Mouse (Mus musculus) granulocyte monocyte progenitor cell, adult 5-6 weeks (primary cell): Measurements from ENCODE around the gene Edrf1. TPM values are rescaled to one million over a fixed set of nuclear protein-coding genes. Genes with fewer than 3 reads are reported as not detected.

Experiments
- ATAC-seq: replicated peaks from 2 replicates; pipeline ENCODE4 v1.8.0; 2016; ENCODE audit warnings: mild to moderate bottlenecking, moderate TSS enrichment, inconsistent platforms; ENCODE audit not compliant: poor library complexity, severe bottlenecking
- total RNA-seq, 2 experiments: library from RNA; stranded (forward) in 1 of 2; stranded (reverse) in 1 of 2; fragments of 200-712, 200-1000 nt in 1 of 2; fragments of >200 nt in 1 of 2; fragmentation: Nextera tagmentation in 1 of 2; gene quantifications; 2 replicates each; pipeline ENCODE4 v1.2.3; 2014 to 2017

Gene Edrf1
- total RNA-seq, 2 experiments from 2014 or later: 16.7 to 31.9 TPM

DNA sequence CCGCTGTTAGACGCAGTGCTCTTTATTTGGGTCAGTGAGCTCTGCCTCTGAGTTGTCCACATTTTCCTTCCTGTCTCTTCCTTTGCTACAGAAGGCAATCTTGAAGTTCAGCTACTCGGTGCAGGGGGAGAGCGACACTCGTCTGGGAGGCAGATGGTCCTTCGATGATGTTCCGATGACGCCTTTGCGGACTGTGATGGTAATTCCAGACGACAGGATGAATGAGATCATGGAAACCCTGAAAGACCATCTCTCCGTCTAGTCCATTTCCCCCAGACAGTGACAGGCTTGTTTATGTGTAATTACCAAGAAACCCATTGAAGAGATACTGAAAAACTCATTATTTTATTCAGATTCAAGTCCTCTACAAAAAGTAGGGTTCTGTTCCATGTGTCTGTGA is 83.3 kb downstream of the Edrf1 start:
- no peak for ATAC-seq

Other genes starting within 250 kb of the Edrf1 start
- not detected in 2 replicates for gene Tex36, start 35.4 kb upstream of the Edrf1 start, total RNA-seq (2014; fragmentation: Nextera tagmentation)
- not detected in 2 replicates for gene Tex36, start 35.4 kb upstream of the Edrf1 start, total RNA-seq (2017)
- gene Mmp21, start 42.5 kb downstream of the Edrf1 start, total RNA-seq (2014; fragmentation: Nextera tagmentation): not detected in 2 replicates
- 0.52 TPM in 1 of 2 replicates, not detected in the other for gene Mmp21, start 42.5 kb downstream of the Edrf1 start, total RNA-seq (2017)
- 77.6 and 89.6 TPM in 2 replicates for gene Bccip, start 71.8 kb downstream of the Edrf1 start, total RNA-seq (2014; fragmentation: Nextera tagmentation)
- gene Bccip, start 71.8 kb downstream of the Edrf1 start, total RNA-seq (2017): 97.7 and 112 TPM in 2 replicates
- gene Uros, start 72.5 kb downstream of the Edrf1 start, total RNA-seq (2014; fragmentation: Nextera tagmentation): 16.1 and 17.3 TPM in 2 replicates
- gene Uros, start 72.5 kb downstream of the Edrf1 start, total RNA-seq (2017): 11.9 and 15.1 TPM in 2 replicates
- gene Fank1, start 139.3 kb downstream of the Edrf1 start, total RNA-seq (2014; fragmentation: Nextera tagmentation): not detected in 2 replicates
- gene Fank1, start 139.3 kb downstream of the Edrf1 start, total RNA-seq (2017): not detected in 2 replicates
- 7.3 and 10.7 TPM in 2 replicates for gene Dhx32, start 145.2 kb downstream of the Edrf1 start, total RNA-seq (2014; fragmentation: Nextera tagmentation)
- 13.1 and 21.3 TPM in 2 replicates for gene Dhx32, start 145.2 kb downstream of the Edrf1 start, total RNA-seq (2017)